Mouse (Mus musculus): ENCODE measurements around the gene Ints5.

DNA sequence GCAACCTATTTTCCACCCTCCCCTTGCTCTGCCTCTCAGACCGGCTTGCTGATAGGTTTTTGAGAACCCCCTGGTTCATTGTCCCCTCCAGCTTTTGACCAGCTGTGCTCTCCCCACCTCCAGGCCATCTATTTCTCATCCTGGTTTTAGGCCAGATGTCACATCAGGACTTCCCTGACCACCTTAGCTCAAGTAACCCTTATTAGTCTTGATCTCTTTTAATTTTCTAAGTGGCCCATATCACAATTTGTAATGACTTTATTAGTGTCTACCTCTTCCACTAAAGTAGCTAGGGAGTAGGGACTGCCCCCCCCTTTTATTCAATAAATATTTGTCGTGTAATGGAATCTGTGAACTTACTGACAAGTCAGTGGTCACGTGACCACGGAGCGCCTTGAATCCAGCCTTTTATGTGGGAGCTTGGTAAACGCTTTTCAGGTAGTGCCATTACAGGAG is 28.1 kb downstream of the Ints5 start:
- TF ChIP-seq CTCF (IDR thresholded peaks at IDR 0.05; ENCODE audit: borderline replicate concordance, insufficient read depth, low read depth, low read length) (no peak), POLR2A (IDR thresholded peaks at IDR 0.05; ENCODE audit: borderline replicate concordance, insufficient read depth, low read length) (no peak)

Data from cerebellum, adult 2 months (tissue).